Mouse (Mus musculus) E14TG2a.4 (cell line): ENCODE data around the gene Tram2.
A peak's percentile ranks its signal among the peaks of the same experiment; 100 is the strongest.

ENCODE experiments used
- H3K27me3 ChIP-seq: 2 replicates; pipeline ENCODE4 v1.6.1; 2014; ENCODE audit warnings: low read length, control low read depth; ENCODE audit not compliant: insufficient read depth
- H3K36me3 ChIP-seq: 2 replicates; pipeline ENCODE4 v1.6.1; 2014; ENCODE audit warnings: low read length, control low read depth; ENCODE audit not compliant: insufficient read depth
- H3K4me1 ChIP-seq: replicated peaks from 2 replicates; pipeline ENCODE4 v1.6.1; 2014; ENCODE audit warnings: low read depth, low read length, control low read depth
- H3K4me3 ChIP-seq: replicated peaks from 2 replicates; pipeline ENCODE4 v1.5.1; 2014; ENCODE audit warnings: mild to moderate bottlenecking, low read length
- H3K9me3 ChIP-seq: 2 replicates; pipeline ENCODE4 v1.6.1; 2014; ENCODE audit warnings: low read length, control low read depth
- CTCF ChIP-seq: conservative IDR thresholded peaks from 2 replicates; pipeline ENCODE4 v1.5.1; 2014; ENCODE audit warnings: low read length
- NANOG ChIP-seq: IDR thresholded peaks from 2 replicates; pipeline ENCODE4 v1.6.1; 2014; ENCODE audit warnings: borderline replicate concordance, low read length, mixed read lengths
- POU5F1 ChIP-seq: IDR thresholded peaks from 2 replicates; pipeline ENCODE4 v1.6.1; 2014; ENCODE audit warnings: low read length, borderline replicate concordance

Gene Tram2

DNA sequence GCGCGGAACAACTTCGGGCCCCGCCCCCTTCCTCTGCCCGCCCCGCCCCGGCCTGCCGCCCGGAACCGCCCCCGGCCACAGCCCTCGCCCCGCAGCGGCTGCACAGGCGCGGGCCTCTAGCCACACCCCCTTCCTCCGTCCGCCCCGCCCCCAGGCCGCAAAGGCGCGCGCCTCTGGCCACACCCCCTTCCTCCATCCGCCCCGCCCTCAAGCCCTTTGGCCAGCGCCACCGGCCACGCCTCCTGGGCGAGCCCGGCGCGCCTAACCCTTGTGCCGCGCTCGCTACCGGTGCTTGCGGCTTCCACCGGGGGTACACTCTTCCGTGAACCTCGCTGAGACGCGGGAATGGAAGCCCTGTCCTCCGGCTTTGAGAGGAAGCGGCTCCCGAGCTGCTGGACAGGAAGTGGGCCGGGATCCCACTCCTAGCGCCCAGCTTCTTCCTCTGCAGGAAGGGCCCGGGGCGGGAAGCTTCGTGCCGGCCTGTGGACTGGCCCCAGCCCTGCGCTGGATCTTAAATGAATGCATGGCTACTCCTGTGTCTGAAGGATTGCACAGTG is at the start of gene Tram2:
Gene Tram2 (minus strand): TSS at position 13 of the 557 bp plus-strand sequence.
- Histone ChIP-seq H3K4me3 (peak within 1 kb of the TSS; percentile 87), H3K4me1 (peaks cover 42% of the 10 kb centered on the region), H3K27me3 (peaks cover 15% of the 10 kb centered on the region), H3K36me3 (no peaks in the 10 kb centered on the region), H3K9me3 (no peaks in the 10 kb centered on the region)
- TF ChIP-seq NANOG (no peak), POU5F1 (no peak), CTCF (no peak)

DNA sequence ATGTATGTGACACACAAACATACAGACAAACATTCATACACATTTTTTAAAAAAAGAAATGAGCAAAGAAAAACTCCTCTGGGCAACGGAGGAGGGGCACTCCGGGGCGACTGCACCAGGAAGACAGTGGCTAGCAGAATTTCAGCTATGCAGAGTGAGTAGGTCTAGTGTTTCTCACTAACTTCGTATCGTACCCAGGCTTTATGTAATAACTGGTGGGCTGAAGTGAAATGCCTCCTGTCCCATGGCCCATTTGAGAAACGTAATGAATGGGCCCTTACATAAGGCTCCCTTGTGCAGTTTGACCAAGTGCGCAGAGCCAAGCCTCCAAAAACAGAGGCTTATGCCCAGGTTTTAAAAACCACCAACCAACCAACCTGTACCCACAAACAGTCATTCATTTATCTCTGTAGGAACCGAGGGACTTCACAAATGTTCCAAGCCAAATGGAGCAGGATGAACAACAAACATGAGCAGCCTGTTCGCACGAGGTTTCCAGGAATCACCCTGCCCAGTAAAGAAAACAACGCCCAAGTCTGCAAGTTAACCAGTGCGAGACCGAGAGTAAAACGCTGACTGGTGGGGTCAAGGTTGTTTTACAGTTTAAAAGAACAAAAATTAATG is 45.8 kb upstream of the Tram2 start:
- TF ChIP-seq CTCF (no peak), POU5F1 (no peak), NANOG (no peak)

DNA sequence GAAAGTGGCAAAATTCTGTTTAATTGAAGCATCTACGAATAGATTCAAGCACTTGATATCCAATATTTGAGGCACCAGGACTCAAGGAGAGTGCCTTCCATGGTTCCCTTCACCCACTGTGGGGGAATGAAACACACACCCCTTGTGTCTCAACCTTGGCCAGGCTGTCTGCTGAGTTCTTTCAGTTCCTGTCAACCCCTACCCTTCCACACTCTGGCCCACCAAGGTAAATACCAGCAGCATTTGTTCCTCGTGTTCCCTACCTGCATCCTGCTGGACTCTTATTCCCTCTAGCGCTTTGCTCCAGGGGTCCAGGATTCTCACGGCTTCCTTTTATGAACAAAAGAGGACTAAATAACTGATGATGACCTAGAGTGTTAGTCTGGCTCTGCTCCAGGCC is 24.8 kb upstream of the Tram2 start:
- TF ChIP-seq POU5F1 (no peak), NANOG (no peak), CTCF (no peak)
- Histone ChIP-seq H3K27me3 (no peaks in the 10 kb centered on the region), H3K36me3 (no peaks in the 10 kb centered on the region), H3K9me3 (no peaks in the 10 kb centered on the region), H3K4me3 (no peak overlapping the region), H3K4me1 (peaks cover 3% of the 10 kb centered on the region; the same call in 1 of the 2 replicates)

More for the DNA sequence above, 45.8 kb upstream of the Tram2 start:
- peaks cover 28% of the 10 kb centered on the region for H3K9me3 ChIP-seq
- H3K4me3 ChIP-seq, result no peak overlapping the region
- H3K4me1 ChIP-seq, result peaks cover 9% of the 10 kb centered on the region
- no peaks in the 10 kb centered on the region for H3K36me3 ChIP-seq
- no peaks in the 10 kb centered on the region for H3K27me3 ChIP-seq

DNA sequence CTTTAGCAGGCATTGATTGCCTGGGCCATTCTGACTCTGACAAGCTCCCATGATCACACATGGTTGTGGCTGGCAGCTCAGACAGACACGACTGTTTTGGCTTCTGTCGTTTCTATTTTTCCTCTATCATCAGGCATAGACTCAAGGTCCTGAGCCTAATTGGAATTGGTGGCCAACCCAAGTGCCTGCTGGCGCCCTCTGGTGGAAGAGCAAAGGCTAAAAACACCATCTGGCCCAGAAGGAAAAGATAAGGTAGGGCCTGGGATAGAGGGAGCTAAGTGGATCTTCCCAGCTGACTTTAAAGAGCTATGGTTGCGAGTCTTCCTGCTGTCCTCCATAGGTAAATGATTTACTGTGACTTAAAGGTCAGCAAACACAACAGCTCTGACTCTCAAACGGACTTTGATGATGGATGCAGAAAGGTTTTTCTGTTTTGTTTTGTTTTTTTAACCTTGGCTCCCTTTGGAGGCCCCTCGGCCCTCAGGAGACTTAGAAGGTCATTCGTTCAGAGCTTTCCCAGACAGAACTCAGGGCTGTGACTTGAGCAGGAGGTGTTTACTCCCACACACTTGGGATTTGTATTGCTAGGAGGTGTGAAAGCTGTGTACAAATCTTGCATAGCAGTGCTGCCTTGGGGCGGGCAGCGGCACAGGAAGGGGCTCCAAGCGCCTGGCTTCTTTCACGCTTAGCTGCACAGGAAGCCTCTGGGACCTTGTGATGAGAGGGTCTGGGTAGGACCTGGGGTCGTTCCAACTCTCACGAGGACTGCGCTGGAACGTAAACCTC is 22.4 kb upstream of the Tram2 start:
- Histone ChIP-seq H3K4me1 (peaks cover 12% of the 10 kb centered on the region), H3K4me3 (no peak overlapping the region)
- TF ChIP-seq POU5F1, result no peak
- peak; percentile 62 for TF ChIP-seq CTCF

DNA sequence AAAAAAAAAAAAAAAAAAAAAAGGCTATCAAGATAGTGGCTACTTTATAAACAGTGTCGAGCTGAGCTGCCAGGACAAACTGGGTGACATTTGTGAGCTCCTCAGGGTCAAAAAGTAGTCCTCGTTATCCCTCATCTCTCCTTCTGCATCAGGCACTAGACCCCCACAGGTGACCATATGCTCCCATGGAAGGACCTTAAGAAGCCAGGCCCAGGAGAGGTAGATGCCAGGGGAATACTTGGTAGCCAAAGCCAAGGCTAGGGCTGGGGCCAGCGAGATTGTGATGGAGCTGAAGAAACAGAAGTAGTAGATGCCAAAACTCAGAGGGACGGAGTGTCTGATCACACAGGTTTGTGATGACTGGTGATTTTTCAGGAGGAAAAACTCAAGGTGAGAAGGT is 21.7 kb upstream of the Tram2 start:
- H3K4me3 ChIP-seq, result no peak overlapping the region
- H3K4me1 ChIP-seq, result peaks cover 12% of the 10 kb centered on the region
- no peaks in the 10 kb centered on the region for H3K36me3 ChIP-seq
- TF ChIP-seq CTCF, result no peak
- TF ChIP-seq NANOG, result no peak
- no peak for TF ChIP-seq POU5F1
- no peaks in the 10 kb centered on the region for H3K9me3 ChIP-seq
- H3K27me3 ChIP-seq, result 0 out of 2 replicates have a peak, but pooled peaks cover 3% of the 10 kb centered on the region

More for the DNA sequence above, 22.4 kb upstream of the Tram2 start:
- Histone ChIP-seq H3K9me3 (no peaks in the 10 kb centered on the region), H3K27me3 (0 out of 2 replicates have a peak, but pooled peaks cover 3% of the 10 kb centered on the region), H3K36me3 (no peaks in the 10 kb centered on the region)

DNA sequence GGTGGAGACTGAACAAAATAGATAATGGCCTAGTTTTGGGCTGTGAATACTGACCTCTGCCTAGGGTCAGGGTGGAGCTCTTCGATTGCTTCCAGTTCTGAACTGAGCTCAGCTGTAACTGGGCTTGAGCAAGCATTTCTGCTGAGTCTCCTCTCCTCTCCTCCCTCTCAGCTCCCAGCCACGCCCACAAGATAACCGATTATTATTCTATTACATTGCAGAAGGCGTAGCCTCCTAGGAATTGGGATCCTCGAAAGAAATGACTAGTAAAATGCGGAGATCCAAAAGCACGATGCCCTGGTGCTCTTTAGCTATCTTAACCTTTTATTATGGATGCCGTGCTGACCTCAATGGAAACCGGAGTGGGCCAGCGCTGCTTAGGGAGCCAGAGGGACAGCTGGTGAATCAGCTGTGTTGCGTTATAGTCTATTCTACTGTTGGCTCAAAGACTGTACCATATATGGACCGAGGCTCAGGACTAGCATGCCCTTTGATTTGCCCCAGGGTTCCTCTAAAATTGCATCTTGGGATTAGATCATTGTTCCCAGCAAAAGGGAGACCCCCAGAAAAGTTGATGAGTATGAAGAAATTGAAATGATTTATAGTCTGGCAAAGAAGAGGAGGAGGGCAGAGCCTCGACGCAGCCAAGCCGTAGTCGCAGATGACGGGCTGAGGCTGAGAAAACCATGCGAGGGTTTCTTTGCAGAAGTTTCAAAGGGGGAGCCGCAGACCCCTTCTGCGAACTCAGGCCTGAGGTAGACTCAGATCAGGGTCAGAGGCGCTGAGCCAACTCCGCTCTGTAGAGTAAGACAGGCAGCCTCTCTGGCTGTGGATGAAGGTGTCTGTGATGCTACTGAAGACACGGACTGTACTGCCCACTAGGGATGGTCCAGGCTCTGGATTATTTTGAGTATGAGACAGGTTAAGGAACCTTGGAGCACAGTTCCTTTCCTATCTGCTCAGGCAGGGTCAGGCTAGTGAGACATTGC is 18.3 kb upstream of the Tram2 start:
- peaks cover 12% of the 10 kb centered on the region for H3K4me1 ChIP-seq
- 0 out of 2 replicates have a peak, but pooled peaks cover 3% of the 10 kb centered on the region for H3K27me3 ChIP-seq
- TF ChIP-seq CTCF, result no peak
- no peak for TF ChIP-seq POU5F1
- no peak for TF ChIP-seq NANOG
- no peak overlapping the region for H3K4me3 ChIP-seq
- H3K36me3 ChIP-seq, result no peaks in the 10 kb centered on the region
- H3K9me3 ChIP-seq, result no peaks in the 10 kb centered on the region

DNA sequence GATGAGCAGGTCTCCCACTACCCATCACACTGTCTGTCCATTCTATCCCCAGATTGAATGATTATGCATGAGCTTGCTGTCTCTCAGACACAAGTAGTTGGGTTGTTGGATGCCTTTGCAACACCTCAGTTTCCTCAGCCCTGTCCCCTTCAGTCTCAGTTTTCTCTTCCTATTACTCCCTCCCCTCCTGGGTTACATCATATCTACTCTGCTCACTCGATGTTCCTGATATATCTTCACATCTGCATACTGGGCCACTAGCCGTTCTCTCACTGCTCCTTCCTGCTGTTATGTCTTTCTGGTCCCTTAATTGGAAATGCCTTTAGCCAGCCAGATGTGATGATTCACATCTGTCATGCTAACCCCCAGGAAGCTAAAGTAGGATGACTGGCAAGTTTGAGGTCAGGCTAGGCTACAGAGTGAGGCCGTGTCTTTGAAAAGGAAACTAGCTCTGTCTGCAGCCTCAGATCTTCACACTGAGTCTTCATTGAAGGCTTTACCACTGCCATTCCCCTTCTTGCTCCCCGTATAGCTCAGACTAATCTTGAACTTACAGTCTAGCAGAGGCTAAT is 15.7 kb upstream of the Tram2 start:
- peaks cover 8% of the 10 kb centered on the region for H3K4me1 ChIP-seq
- no peaks in the 10 kb centered on the region for H3K9me3 ChIP-seq

More for the DNA sequence above, 15.7 kb upstream of the Tram2 start:
- no peak for TF ChIP-seq NANOG
- no peak for TF ChIP-seq CTCF
- TF ChIP-seq POU5F1, result no peak
- Histone ChIP-seq H3K36me3 (no peaks in the 10 kb centered on the region), H3K27me3 (0 out of 2 replicates have a peak, but pooled peaks cover 3% of the 10 kb centered on the region), H3K4me3 (no peak overlapping the region)
